Mouse (Mus musculus) splenic B cell, adult 2 months (primary cell): ENCODE measurements around the gene S1pr1.

Source experiments
- DNase-seq: peaks from one replicate; pipeline ENCODE4 v3.0.0-alpha.2; 2011; ENCODE audit warnings: low read depth, low spot score
- H3K27me3 ChIP-seq: 2 replicates; pipeline ENCODE4 v1.6.1; 2012; ENCODE audit warnings: mild to moderate bottlenecking, low read length, moderate library complexity, mixed read lengths; ENCODE audit not compliant: control insufficient read depth, poor library complexity, insufficient read depth, severe bottlenecking
- H3K36me3 ChIP-seq: 2 replicates; pipeline ENCODE4 v1.6.1; 2012; ENCODE audit warnings: mild to moderate bottlenecking, low read length, moderate library complexity, mixed read lengths; ENCODE audit not compliant: control insufficient read depth, poor library complexity, insufficient read depth, severe bottlenecking

The S1pr1 gene

DNA sequence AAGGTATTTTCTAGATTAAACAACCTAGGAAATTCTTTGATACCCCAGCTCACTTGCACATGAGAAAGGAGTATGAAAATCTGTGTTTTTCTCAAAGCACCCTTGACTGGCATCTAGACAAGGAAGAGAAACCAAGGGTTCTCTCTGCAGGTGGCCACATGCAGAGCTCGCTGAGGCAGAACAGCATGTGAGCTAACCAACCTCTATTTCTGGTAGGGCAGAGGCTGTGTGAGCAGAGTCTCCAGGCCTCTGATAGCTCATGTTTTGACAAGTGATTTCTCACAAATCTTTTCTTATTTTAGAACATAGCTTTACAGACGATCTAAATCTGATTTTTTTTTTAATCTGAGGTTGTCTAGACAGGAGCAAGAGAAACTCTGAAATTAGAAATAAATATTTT lies 12.8 kb downstream of the S1pr1 start:
- no peaks in the 10 kb centered on the region for H3K27me3 ChIP-seq
- H3K36me3 ChIP-seq = 0 out of 2 replicates have a peak, but pooled peaks cover 3% of the 10 kb centered on the region
- peak; percentile 92 for DNase-seq

DNA sequence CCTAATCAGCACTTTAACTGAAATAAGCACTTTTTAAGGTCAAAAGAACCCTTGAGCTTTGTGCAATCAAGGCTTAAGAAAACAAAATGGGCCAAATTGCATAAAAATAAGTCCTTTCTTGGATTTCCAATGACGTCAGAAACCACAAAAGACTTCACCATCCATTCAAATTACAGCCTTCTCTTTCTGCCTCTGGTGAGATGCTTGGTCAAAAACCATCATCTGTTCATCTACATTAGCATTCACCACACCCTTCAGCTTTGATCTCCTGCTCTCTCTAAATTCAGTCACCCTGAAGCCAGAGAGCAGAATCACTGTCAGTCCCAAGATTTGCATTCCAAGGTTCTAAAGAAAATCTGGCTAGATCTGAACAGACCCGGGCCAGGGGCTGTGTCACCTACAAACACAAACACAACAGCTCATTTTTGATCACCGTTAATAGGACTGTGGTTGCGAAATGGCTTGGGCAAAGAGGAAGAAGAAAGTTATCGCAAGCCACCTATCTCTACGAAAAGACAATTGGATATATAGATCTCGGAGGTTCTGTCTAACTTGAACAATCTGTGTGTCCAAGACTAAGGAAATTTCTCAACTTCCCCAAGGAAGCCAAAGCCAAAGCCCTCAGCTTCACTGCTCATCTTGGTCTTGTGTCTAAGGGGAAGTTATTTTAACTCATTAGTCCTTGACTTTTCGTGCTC lies 19.5 kb downstream of the S1pr1 start:
- no peak for DNase-seq
- H3K27me3 ChIP-seq = no peaks in the 10 kb centered on the region

DNA sequence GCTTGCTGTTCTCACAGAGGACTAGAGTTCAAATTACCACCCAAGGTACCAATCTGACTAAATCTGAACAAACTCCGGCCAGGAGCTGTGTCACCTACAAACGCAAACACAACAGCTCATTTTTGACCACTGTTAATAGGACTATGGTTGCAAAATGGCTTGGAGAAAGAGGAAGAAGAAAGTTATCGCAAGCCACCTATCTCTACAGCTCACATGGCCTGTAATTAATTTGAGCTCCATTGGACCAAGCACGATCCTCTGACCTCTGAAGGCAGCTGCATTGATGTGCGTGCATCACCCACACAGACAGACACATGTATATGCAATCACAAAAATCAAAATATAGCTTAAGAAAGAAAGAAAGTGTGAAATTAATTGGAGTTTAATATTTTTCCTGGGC lies 20.7 kb downstream of the S1pr1 start:
- H3K27me3 ChIP-seq = no peaks in the 10 kb centered on the region
- DNase-seq = peak; percentile 57
- H3K36me3 ChIP-seq = no peaks in the 10 kb centered on the region

More for the DNA sequence above, 19.5 kb downstream of the S1pr1 start:
- H3K36me3 ChIP-seq = no peaks in the 10 kb centered on the region

DNA sequence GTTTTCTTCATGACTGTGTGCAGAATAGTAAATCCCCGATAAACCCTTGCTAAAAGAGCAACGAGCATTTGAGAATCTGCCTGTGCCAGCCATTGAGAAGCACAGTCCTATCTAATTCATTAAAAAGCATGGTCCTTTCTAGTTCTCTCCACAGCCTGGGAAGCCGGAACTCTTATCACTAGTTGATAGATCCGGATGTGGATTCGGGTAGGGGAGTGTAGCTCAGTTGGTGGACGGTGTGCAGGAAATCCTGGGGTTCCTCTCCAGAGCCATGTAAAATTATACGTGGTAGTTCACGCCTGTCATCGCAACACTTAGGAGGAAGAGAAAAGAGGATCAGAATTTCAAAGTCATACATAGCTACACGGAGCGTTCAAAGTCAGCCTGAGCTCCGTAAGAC lies 21.5 kb downstream of the S1pr1 start:
- H3K36me3 ChIP-seq = no peaks in the 10 kb centered on the region
- DNase-seq = no peak
- H3K27me3 ChIP-seq = no peaks in the 10 kb centered on the region

DNA sequence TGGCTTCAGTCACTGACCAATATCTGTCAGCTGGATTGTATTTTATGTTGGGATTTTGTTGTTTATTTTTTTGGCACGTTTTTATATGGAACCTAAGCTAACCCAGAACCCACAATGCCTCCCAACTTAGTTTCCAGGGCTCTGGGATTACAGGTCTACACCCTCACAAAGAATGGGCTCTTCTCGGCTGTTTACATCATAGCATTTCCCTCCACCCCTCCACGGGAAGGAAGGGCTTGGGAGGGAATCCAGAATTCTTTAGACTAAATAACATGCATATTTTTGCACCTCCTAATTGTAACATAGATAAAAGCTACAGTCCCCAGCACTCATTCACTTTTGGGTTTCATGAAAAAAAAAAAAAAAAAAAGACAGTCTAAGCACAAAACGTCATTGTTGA lies 22.0 kb downstream of the S1pr1 start:
- Histone ChIP-seq H3K27me3 (no peaks in the 10 kb centered on the region), H3K36me3 (no peaks in the 10 kb centered on the region)
- no peak for DNase-seq

DNA sequence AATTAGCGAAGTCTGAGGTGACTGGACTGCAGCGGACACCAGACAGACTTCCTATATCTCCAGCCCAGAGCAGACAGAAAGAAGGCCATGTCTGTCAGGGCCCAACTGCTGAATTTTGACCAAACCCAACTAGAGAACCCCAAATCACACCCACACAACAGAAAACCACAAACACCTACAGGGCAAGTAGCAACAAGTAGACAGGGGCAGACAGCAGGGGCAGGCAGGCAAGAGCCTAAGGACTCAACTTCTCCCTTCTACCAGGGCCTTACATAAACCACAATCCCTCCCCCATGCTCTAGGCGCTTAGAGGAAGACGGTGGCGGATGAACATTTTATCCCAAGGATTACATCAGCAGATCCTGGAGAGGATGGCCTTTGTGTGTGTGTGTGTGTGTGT lies 22.5 kb downstream of the S1pr1 start:
- Histone ChIP-seq H3K27me3 (no peaks in the 10 kb centered on the region), H3K36me3 (0 out of 2 replicates have a peak, but pooled peaks cover 2% of the 10 kb centered on the region)
- DNase-seq = no peak

DNA sequence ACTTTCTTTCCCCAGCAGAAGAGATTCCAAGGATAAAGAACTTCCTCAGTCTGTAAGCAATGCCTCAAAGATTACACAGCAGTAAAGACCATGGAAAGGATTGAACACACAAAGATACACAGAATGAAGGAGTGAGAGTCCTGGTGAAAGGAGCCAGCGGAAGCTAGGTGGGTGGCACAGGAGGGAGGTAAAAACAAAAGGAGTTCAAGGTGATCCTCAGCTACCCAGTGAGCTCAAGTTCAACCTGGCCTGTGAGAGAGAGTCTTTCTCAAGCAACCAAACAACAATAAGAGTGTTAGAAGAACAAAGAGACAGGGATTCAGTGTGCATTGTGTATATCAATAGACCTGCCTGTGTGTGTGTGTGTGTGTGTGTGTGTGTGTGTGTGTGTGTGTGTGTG lies 25.0 kb downstream of the S1pr1 start:
- no peak for DNase-seq
- Histone ChIP-seq H3K27me3 (no peaks in the 10 kb centered on the region), H3K36me3 (0 out of 2 replicates have a peak, but pooled peaks cover 2% of the 10 kb centered on the region)

DNA sequence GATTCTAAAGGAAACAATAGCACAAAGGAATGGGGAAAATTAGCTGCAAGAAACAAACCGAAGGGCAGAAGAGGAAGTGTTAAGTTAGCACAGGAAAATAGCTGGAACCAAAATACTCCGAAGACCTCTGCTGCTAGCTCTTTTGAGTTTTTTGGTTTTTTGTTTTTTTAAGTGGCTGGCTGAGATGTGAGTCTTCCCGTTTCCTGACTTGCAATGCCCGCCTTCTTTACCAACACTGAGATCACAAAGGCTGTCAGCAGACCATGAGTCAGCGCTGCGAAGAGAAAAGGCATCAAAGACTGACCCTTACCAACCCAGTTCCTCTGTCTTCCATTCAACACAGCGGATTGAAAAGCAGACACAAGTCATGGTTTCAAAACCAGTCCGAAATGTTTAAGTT lies 25.5 kb downstream of the S1pr1 start:
- peak; percentile 52 for DNase-seq
- Histone ChIP-seq H3K27me3 (no peaks in the 10 kb centered on the region), H3K36me3 (0 out of 2 replicates have a peak, but pooled peaks cover 2% of the 10 kb centered on the region)

DNA sequence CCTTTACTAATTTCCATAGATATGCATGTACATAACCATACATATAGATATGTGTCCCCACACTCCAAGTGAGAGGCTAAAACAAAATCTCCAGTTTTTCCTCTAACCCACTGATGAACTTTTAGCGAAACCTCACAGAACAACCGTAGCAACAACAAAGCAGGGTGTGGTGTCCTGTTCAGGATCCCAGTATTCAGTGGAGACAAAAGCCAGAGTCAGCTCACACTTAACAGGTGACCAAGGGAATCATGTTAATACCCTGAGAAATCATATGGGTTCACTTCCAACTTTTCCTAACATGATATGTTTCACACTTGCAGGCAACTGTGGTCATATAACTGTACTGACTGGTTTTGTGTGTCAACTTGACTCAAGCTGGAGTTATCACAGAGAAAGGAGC lies 27.1 kb downstream of the S1pr1 start:
- no peak for DNase-seq
- Histone ChIP-seq H3K27me3 (no peaks in the 10 kb centered on the region), H3K36me3 (0 out of 2 replicates have a peak, but pooled peaks cover 2% of the 10 kb centered on the region)

DNA sequence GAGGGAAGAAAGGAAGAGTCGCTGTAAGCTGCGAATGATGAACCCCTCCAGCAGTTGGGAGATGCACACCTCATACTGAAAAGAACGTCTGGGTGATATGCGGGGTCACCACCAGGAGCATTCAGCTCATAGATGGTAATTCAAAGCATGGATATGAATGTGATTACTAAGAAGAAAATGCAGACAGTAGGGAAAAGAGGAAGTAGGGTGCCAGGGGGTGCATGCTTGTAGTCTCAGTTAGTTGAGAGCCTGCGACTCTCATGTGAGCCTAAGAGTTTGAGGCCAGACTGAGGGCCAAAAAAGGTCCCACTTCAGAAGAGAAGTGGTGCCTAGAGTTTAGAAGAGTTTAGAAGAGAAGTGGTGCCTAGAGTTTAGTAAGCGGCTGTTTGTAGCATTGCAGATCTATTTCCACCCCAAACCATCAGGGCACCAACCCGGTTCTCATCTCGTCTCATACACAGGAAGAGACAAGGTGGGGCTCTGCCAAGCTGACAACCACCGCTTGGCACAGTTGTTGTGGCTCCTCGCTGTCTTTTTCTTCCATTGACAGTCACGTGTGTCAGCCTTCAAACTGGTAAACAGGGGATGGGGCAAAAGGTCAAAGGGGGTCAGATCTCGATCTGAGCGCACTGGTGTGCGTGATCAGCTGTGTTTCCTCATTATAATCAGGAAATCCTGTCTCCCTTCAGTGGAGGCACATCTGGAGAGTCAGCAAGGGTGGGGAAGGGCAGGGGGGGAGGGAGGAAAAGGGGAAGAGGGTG lies 32.4 kb downstream of the S1pr1 start:
- Histone ChIP-seq H3K36me3 (no peaks in the 10 kb centered on the region), H3K27me3 (no peaks in the 10 kb centered on the region)
- DNase-seq = peak; percentile 85

DNA sequence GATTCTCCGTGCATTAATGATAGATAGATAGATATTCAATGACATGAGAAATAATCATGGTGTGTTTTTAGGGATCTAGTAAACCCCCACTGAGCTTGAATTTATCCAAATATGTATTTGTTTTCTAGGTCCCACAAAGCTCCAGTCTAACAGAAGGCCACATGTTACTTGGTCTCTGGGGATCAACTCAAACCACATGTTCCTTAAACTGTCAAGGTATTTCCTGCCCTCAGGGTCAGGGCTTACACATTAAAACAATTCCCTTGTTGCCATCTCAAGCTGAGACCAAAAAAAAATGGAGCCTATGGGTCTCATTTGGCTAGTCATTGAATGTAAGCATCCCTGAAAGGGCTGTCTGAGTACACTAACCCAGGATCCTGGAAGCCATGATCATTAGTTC lies 33.7 kb downstream of the S1pr1 start:
- Histone ChIP-seq H3K36me3 (no peaks in the 10 kb centered on the region), H3K27me3 (no peaks in the 10 kb centered on the region)
- peak; percentile 80 for DNase-seq

DNA sequence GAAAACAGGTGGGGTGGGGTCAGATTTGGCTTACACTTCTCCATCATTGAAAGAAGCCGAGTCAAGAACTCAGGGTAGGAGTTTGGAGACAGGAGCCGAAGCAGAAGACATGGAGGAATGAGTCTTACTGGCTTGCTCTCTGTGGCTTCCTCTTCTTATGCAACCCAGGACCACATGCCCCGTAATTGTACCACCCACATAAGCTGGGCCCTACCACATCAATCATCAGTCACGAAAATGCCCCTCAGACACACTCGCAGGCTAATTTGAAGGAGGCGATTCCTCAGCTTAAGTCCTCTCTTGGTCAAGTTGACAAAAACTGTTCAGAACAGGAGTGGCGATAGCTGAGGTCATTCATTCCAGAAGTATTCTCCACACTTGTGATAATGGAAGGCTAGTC lies 35.9 kb downstream of the S1pr1 start:
- Histone ChIP-seq H3K36me3 (no peaks in the 10 kb centered on the region), H3K27me3 (no peaks in the 10 kb centered on the region)
- DNase-seq = no peak

DNA sequence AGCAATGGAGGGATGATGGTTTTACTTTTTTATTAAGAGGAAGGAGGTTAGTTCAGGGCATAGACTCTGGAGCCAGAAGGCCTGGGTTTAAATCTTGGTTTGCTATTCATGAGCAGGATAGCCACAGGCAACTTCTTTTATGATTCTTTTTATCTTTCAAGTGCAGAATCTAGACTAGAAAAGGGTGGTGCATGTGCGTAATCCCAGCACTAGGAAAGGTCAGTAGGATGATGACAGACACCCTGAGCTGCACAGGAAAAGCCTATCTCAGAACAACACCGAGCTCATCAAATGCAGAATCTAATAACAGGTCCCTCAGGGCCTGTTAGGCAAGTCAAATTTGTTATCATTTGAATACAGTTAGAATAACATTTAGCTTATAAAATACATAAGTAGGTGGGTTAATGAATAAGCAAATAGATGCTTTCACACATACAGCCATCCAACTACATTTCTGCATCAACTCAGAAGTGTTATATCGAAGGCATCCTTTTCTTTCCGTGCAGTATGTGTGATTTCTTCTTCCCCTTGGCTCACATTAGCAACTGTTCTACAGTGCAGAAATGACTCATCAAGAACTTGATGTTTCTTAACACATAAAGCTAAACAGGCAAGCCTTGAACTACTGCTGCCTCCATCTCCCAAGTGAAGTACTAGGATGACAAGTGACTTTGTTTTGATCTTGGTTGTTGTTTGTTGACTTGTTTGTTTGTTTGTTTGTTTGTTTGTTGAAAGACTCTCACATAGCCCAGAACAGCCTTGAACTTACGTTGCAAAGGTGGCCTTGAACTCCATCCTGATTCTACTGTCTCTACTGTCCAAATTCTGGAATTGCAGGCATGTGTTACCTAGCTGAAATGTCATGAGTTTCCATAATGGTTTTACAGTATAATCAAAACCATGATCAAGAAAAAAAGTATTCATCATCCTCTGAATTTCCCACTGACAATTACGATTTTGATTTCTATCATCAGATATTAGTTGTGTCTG lies 39.0 kb downstream of the S1pr1 start:
- DNase-seq = no peak
- no peaks in the 10 kb centered on the region for H3K27me3 ChIP-seq
- H3K36me3 ChIP-seq = no peaks in the 10 kb centered on the region

DNA sequence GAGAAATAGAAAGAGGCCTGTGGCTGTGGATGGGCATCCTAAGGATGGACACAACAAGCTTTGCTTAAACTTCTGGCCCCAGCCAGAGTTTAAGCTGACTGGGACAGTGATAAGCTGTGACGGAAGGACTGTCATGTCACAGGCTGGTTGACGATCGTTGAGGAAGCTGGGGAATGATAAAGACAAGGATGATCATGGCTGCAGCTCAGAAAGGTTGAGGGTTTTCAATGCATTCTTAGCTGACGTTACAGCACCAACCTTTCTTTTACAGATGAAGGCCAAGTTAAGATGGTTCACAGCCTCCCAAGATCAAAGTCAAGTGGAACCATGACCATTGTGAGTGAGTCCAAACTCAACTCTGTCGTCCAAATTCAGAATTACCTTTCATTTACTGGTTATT lies 40.2 kb downstream of the S1pr1 start:
- Histone ChIP-seq H3K27me3 (no peaks in the 10 kb centered on the region), H3K36me3 (no peaks in the 10 kb centered on the region)
- DNase-seq = no peak
